Mouse (Mus musculus) embryonic fibroblast, embryonic 13.5 days (primary cell): ENCODE measurements at regions not wholly inside any gene's neighbourhood (a gene's known extent, or its start where the extent isn't known, plus 50 kb on each side); places are given as distances from the start of the nearest gene placed in this dataset.

ENCODE experiments used
- CTCF ChIP-seq: IDR thresholded peaks from 2 replicates; pipeline ENCODE4 v1.5.1; 2011; ENCODE audit warnings: mild to moderate bottlenecking, control low read depth, low read length, moderate library complexity, borderline replicate concordance; ENCODE audit not compliant: insufficient read depth
- POLR2A ChIP-seq: IDR thresholded peaks from 2 replicates; pipeline ENCODE4 v1.6.1; 2011; ENCODE audit warnings: low read depth, mild to moderate bottlenecking, control low read depth, low read length, moderate library complexity

DNA sequence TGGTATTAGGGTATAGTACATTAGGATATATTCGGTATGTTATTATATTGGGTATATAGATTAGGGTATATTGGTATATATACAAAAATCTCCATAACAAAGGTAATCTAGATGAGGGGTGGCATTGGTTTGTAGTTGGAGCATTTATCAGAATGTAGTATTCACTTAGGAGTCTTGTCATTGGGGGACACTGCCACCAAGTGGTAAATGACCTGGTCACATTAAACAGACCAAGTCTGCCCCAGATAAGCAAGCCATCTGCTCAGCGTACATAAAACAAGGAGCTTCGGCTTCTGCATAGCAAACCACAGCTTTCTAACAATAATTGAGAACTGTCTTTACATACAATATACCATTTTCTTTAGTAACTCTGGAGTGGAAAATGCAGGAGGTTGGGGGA, 156.9 kb downstream of the Map2k4 start:
- TF ChIP-seq CTCF (no peak), POLR2A (no peak)
